Comparison of ENCODE assay signal across 9 mouse cellular contexts in genomic region chr7:64751465-64751864, GRCm38 (mm10).
DNase-seq lines count a peak whose midpoint lies in the region; ATAC-seq and TF ChIP-seq lines count a peak whose summit lies in the region.
"Had no signal": no experiment of that assay in that cellular context is flagged by ENCODE, and none has a peak within 500 bp of the region (broad histone marks: within the 10 kb centered on the region; RNA-seq: fewer than 3 reads in every experiment).

No protein-coding gene starts in this region.

- TF ChIP-seq CTCF in G1E (IDR thresholded peaks at IDR 0.05; ENCODE audit: low read depth, low read length) = peak; percentile 44
- TF ChIP-seq CTCF in layer of hippocampus, adult 2 months (conservative IDR thresholded peaks at IDR 0.05) = peak; percentile 93

- no peak for ATAC-seq in G1E (ENCODE audit: extremely low read depth, insufficient number of reproducible peaks, low FRiP score, poor library complexity, severe bottlenecking)
- ATAC-seq in embryonic facial prominence, embryonic 15.5 days (ENCODE audit: insufficient number of reproducible peaks, low FRiP score, low TSS enrichment, low read depth) = peak; percentile 48; the same call in 1 of the 2 replicates
- peak; percentile 55 to 66; a peak in 3 of 4 replicates for ATAC-seq in hematopoietic stem cell, adult 5-6 weeks (replicated peaks in 1 of 2; ENCODE audit: insufficient read depth in 1 of 2, low FRiP score in 2 of 2, low TSS enrichment in 1 of 2, low read depth in 1 of 2, poor library complexity in 2 of 2, severe bottlenecking in 2 of 2)

- 28% methylated on average over 5 of the region's 5 CpGs for WGBS in embryonic facial prominence, embryonic 15.5 days

- H3K4me2 ChIP-seq in embryonic facial prominence, embryonic 15.5 days (replicated peaks) = no peak overlapping the region
- H3K4me2 ChIP-seq: liver, embryonic 13.5 days had no signal

- no peak overlapping the region for H3K9ac ChIP-seq in embryonic facial prominence, embryonic 15.5 days
- H3K9ac ChIP-seq: liver, embryonic 13.5 days had no signal

- no peak overlapping the region for H3K27ac ChIP-seq in embryonic facial prominence, embryonic 15.5 days (replicated peaks)
- H3K27ac ChIP-seq in layer of hippocampus, adult 2 months = peak overlapping the region; percentile 73
- H3K27ac ChIP-seq: liver, embryonic 13.5 days had no signal

- H3K36me3 ChIP-seq in G1E (replicated peaks) = no peaks in the 10 kb centered on the region
- no peaks in the 10 kb centered on the region for H3K36me3 ChIP-seq in embryonic facial prominence, embryonic 15.5 days
- H3K36me3 ChIP-seq: liver, embryonic 13.5 days had no signal

- peaks cover 65% of the 10 kb centered on the region for H3K9me3 ChIP-seq in G1E (replicated peaks)
- H3K9me3 ChIP-seq in embryonic facial prominence, embryonic 15.5 days (replicated peaks) = no peaks in the 10 kb centered on the region
- H3K9me3 ChIP-seq: liver, embryonic 13.5 days had no signal

- H3K4me3 ChIP-seq in G1E (ENCODE audit: low read depth, low read length) = no peak overlapping the region
- no peak overlapping the region for H3K4me3 ChIP-seq in embryonic facial prominence, embryonic 15.5 days (replicated peaks)
- no peak overlapping the region for H3K4me3 ChIP-seq in layer of hippocampus, adult 2 months
- H3K4me3 ChIP-seq: liver, embryonic 13.5 days had no signal

- no peaks in the 10 kb centered on the region for H3K27me3 ChIP-seq in G1E (ENCODE audit: insufficient read depth, low read length)
- H3K27me3 ChIP-seq in embryonic facial prominence, embryonic 15.5 days = no peaks in the 10 kb centered on the region
- H3K27me3 ChIP-seq: liver, embryonic 13.5 days had no signal

- DNase-seq in G1E (ENCODE audit: low spot score) = no peak
- DNase-seq in adrenal gland, postnatal 36 days = peak; percentile 52 to 69
- peak; percentile 69 to 74 for DNase-seq in layer of hippocampus, adult 2 months (ENCODE audit: low spot score in 2 of 2)
- DNase-seq in lung, postnatal 25 days (ENCODE audit: low spot score) = peak; percentile 21
- DNase-seq in retina, postnatal 7 days (ENCODE audit: low read depth, low spot score) = peak; percentile 61
- DNase-seq in spleen, postnatal 14 days (ENCODE audit: low spot score in 2 of 2) = no peak
- DNase-seq: liver, embryonic 13.5 days had no signal

- no peaks in the 10 kb centered on the region for H3K4me1 ChIP-seq in G1E (ENCODE audit: insufficient read depth, low read depth, low read length)
- peaks cover 5% of the 10 kb centered on the region; the same call in 1 of the 2 replicates for H3K4me1 ChIP-seq in embryonic facial prominence, embryonic 15.5 days

Comparison
In these comparisons a context has a peak if more than half of its experiments do, and no peak if none do; other contexts are left out.
1. DNase-seq: peak in adrenal gland, postnatal 36 days (2 of 2), layer of hippocampus, adult 2 months (2 of 2), lung, postnatal 25 days (single experiment) and retina, postnatal 7 days (single experiment); none in G1E (single experiment) and spleen, postnatal 14 days (0 of 2).